Mouse (Mus musculus) C2C12 (cell line): ENCODE measurements at regions not wholly inside any gene's neighbourhood (a gene's known extent, or its start where the extent isn't known, plus 50 kb on each side); places are given as distances from the start of the nearest gene placed in this dataset.

Experiments used
- H3K27me3 ChIP-seq: one replicate; pipeline ENCODE4 v1.6.1; 2011; ENCODE audit not compliant: control insufficient read depth, insufficient read depth, insufficient read length
- H3K36me3 ChIP-seq: one replicate; pipeline ENCODE4 v1.6.1; 2011; ENCODE audit not compliant: control insufficient read depth, insufficient read depth
- H3K4me3 ChIP-seq: one replicate; pipeline ENCODE4 v1.5.1; 2011; ENCODE audit warnings: mild to moderate bottlenecking, control low read depth; ENCODE audit not compliant: poor library complexity, insufficient read depth, severe bottlenecking
- H3K79me2 ChIP-seq: one replicate; pipeline ENCODE4 v1.6.1; 2011; ENCODE audit not compliant: control insufficient read depth, insufficient read depth
- H3K79me3 ChIP-seq: one replicate; pipeline ENCODE4 v1.6.1; 2011; ENCODE audit warnings: low read depth, control low read depth
- H3ac ChIP-seq: one replicate; pipeline ENCODE3; 2011; ENCODE audit warnings: low read depth; ENCODE audit not compliant: control insufficient read depth, insufficient read length
- CEBPB ChIP-seq: IDR thresholded peaks from one replicate; pipeline ENCODE4 v1.6.1; 2011; ENCODE audit warnings: low read depth, mild to moderate bottlenecking, control low read depth, moderate library complexity
- CTCF ChIP-seq: IDR thresholded peaks from one replicate; pipeline ENCODE4 v1.5.1; 2011; ENCODE audit not compliant: control insufficient read depth, insufficient read depth, insufficient read length
- FOSL1 ChIP-seq: IDR thresholded peaks from one replicate; pipeline ENCODE4 v1.8.0; 2011; ENCODE audit warnings: mild to moderate bottlenecking, low read length; ENCODE audit not compliant: poor library complexity, insufficient read depth, severe bottlenecking
- MAX ChIP-seq: IDR thresholded peaks from one replicate; pipeline ENCODE4 v1.6.1; 2011; ENCODE audit warnings: mild to moderate bottlenecking, control low read depth
- MYOD1 ChIP-seq: IDR thresholded peaks from one replicate; pipeline ENCODE4 v1.6.1; 2011; ENCODE audit warnings: low read depth; ENCODE audit not compliant: control insufficient read depth, insufficient read length
- MYOG ChIP-seq: IDR thresholded peaks from one replicate; pipeline ENCODE4 v1.6.1; 2011; ENCODE audit not compliant: control insufficient read depth, insufficient read length; ENCODE audit errors: extremely low read depth
- USF1 ChIP-seq: IDR thresholded peaks from one replicate; pipeline ENCODE4 v1.6.1; 2011; ENCODE audit warnings: low read depth, mild to moderate bottlenecking, control low read depth, moderate library complexity

GRCm38 (mm10) chr8:10911371-10911770, 96.9 kb downstream of the Irs2 start:
- no peak for TF ChIP-seq MYOD1
- TF ChIP-seq MYOG, result no peak
- TF ChIP-seq CEBPB, result no peak
- TF ChIP-seq CTCF, result no peak
- TF ChIP-seq FOSL1, result no peak
- no peak for TF ChIP-seq USF1
- no peak for TF ChIP-seq MAX
- Histone ChIP-seq H3K27me3 (no peaks in the 10 kb centered on the region), H3K36me3 (no peaks in the 10 kb centered on the region), H3K4me3 (no peak overlapping the region), H3K79me3 (no peaks in the 10 kb centered on the region), H3K79me2 (no peaks in the 10 kb centered on the region), H3ac (no peak overlapping the region)

- TF ChIP-seq FOSL1 (no peak), CTCF (no peak), MYOD1 (no peak), CEBPB (no peak), MAX (no peak), USF1 (no peak), MYOG (no peak)
- H3K79me2 ChIP-seq, result no peaks in the 10 kb centered on the region
- no peak overlapping the region for H3K4me3 ChIP-seq
- no peak overlapping the region for H3ac ChIP-seq
- H3K36me3 ChIP-seq, result no peaks in the 10 kb centered on the region
- no peaks in the 10 kb centered on the region for H3K79me3 ChIP-seq
- H3K27me3 ChIP-seq, result no peaks in the 10 kb centered on the region
Measured at GRCm38 (mm10) chr8:10910954-10911353, 97.3 kb downstream of the Irs2 start.

- no peaks in the 10 kb centered on the region for H3K36me3 ChIP-seq
- TF ChIP-seq MAX, result no peak
- TF ChIP-seq USF1, result no peak
- TF ChIP-seq FOSL1, result no peak
- TF ChIP-seq MYOG, result no peak
- no peak for TF ChIP-seq CEBPB
- TF ChIP-seq CTCF, result no peak
- TF ChIP-seq MYOD1, result no peak
- H3K79me3 ChIP-seq, result no peaks in the 10 kb centered on the region
- no peaks in the 10 kb centered on the region for H3K79me2 ChIP-seq
- H3K4me3 ChIP-seq, result no peak overlapping the region
- no peak overlapping the region for H3ac ChIP-seq
- no peaks in the 10 kb centered on the region for H3K27me3 ChIP-seq
Measured at GRCm38 (mm10) chr8:10910244-10910872, 97.9 kb downstream of the Irs2 start.

GRCm38 (mm10) chr8:10909155-10909554, 99.1 kb downstream of the Irs2 start:
- H3K79me2 ChIP-seq, result no peaks in the 10 kb centered on the region
- no peak overlapping the region for H3K4me3 ChIP-seq
- H3K79me3 ChIP-seq, result no peaks in the 10 kb centered on the region
- TF ChIP-seq USF1, result no peak
- TF ChIP-seq CTCF, result no peak
- TF ChIP-seq FOSL1, result no peak
- TF ChIP-seq MYOG, result no peak
- no peaks in the 10 kb centered on the region for H3K36me3 ChIP-seq
- no peaks in the 10 kb centered on the region for H3K27me3 ChIP-seq
- H3ac ChIP-seq, result no peak overlapping the region

- H3K79me3 ChIP-seq, result no peaks in the 10 kb centered on the region
- TF ChIP-seq MYOG (no peak), CEBPB (no peak), MAX (no peak), CTCF (no peak), MYOD1 (no peak), USF1 (no peak), FOSL1 (no peak)
- no peak overlapping the region for H3K4me3 ChIP-seq
- H3K27me3 ChIP-seq, result no peaks in the 10 kb centered on the region
- no peaks in the 10 kb centered on the region for H3K79me2 ChIP-seq
- no peak overlapping the region for H3ac ChIP-seq
- H3K36me3 ChIP-seq, result no peaks in the 10 kb centered on the region
Measured at GRCm38 (mm10) chr8:10906353-10906752, 101.9 kb downstream of the Irs2 start.

- Histone ChIP-seq H3K36me3 (no peaks in the 10 kb centered on the region), H3K4me3 (no peak overlapping the region), H3K79me2 (no peaks in the 10 kb centered on the region), H3K27me3 (no peaks in the 10 kb centered on the region), H3K79me3 (no peaks in the 10 kb centered on the region), H3ac (no peak overlapping the region)
- no peak for TF ChIP-seq CTCF
- no peak for TF ChIP-seq FOSL1
- TF ChIP-seq CEBPB, result no peak
- no peak for TF ChIP-seq MAX
- no peak for TF ChIP-seq USF1
- no peak for TF ChIP-seq MYOD1
- TF ChIP-seq MYOG, result no peak
Measured at GRCm38 (mm10) chr8:10905761-10906160, 102.5 kb downstream of the Irs2 start.
